ENCODE assay signal across 18 mouse cellular contexts in the genomic region with DNA sequence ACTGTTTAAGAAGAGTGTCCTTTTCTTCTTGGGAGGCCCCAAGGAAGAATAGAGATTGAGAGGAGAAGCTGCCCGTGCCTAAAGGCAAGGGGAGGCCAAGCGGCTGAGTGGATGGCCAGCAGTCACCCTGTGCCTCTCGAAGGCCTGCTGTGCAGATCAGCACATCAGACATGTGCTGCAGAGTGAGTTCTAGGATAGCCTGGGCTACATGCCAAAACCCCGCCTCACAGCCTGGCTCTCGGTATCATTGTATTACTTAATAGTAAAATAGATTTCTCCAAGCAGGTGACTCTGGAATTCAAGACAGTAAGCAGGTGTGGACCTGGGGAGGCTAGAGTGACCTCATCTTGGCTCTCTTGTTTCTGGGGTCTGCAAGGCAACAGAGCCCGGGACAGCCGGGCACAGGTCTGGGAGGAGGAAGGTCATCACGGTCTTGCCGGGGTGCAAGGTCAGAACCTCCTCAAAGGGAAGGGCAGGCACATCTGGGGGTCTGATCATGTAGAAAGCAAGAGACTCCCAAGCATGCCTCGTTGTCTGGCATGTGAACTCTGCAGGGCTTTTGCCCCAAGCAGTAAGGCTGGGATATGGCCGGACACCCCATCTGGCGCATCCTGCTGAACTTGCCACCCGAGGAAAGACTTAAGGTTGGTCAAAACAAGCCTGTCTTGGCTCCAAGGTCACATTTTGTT. TPM values are rescaled to one million over a fixed set of nuclear protein-coding genes. Genes with fewer than 3 reads are reported as not detected.
DNase-seq lines count a peak whose midpoint lies in the region; ATAC-seq and TF ChIP-seq lines count a peak whose summit lies in the region.
"Had no signal": no experiment of that assay in that cellular context is flagged by ENCODE, and none has a peak within 500 bp of the region (broad histone marks: within the 10 kb centered on the region; RNA-seq: fewer than 3 reads in every experiment).

No protein-coding gene starts in this region.

- no peaks in the 10 kb centered on the region for H3K27me3 ChIP-seq in heart, embryonic 15.5 days
- no peaks in the 10 kb centered on the region for H3K27me3 ChIP-seq in cerebellum, adult 2 months (ENCODE audit: control insufficient read depth, insufficient read depth, low read length)
- H3K27me3 ChIP-seq in embryonic facial prominence, embryonic 15.5 days = no peaks in the 10 kb centered on the region; the same call in 1 of the 2 replicates
- H3K27me3 ChIP-seq in kidney, embryonic 15.5 days = no peaks in the 10 kb centered on the region
- H3K27me3 ChIP-seq: lung, embryonic 15.5 days; midbrain, embryonic 12.5 days had no signal

- ATAC-seq in heart, embryonic 15.5 days (replicated peaks; ENCODE audit: insufficient number of reproducible peaks, insufficient read depth, low FRiP score, low read depth) = no peak
- ATAC-seq in embryonic facial prominence, embryonic 15.5 days (ENCODE audit: insufficient number of reproducible peaks, low FRiP score, low TSS enrichment, low read depth) = no peak
- no peak for ATAC-seq in kidney, embryonic 15.5 days (replicated peaks; ENCODE audit: low FRiP score)
- ATAC-seq: forebrain, embryonic 14.5 days; hindbrain, embryonic 16.5 days; intestine, postnatal 0 days had no signal

- no peak for TF ChIP-seq CTCF in cerebellum, adult 2 months (IDR thresholded peaks at IDR 0.05; ENCODE audit: borderline replicate concordance, insufficient read depth, low read depth, low read length)

- intact Hi-C loops in heart, postnatal 25 days (cut with DNase I) = no loop called here

- no peak overlapping the region for H3K9ac ChIP-seq in heart, embryonic 15.5 days
- no peak overlapping the region for H3K9ac ChIP-seq in embryonic facial prominence, embryonic 15.5 days
- H3K9ac ChIP-seq in kidney, embryonic 15.5 days = no peak overlapping the region
- H3K9ac ChIP-seq: midbrain, embryonic 12.5 days had no signal

- H3K4me1 ChIP-seq in heart, embryonic 15.5 days (replicated peaks) = peaks cover 53% of the 10 kb centered on the region
- peaks cover 65% of the 10 kb centered on the region for H3K4me1 ChIP-seq in cerebellum, adult 2 months (ENCODE audit: control insufficient read depth, insufficient read depth, low read length)
- H3K4me1 ChIP-seq in embryonic facial prominence, embryonic 15.5 days = peaks cover 22% of the 10 kb centered on the region
- H3K4me1 ChIP-seq in kidney, embryonic 15.5 days = peaks cover 35% of the 10 kb centered on the region

- 73% methylated on average over 13 of the region's 13 CpGs for WGBS in heart, embryonic 15.5 days
- WGBS in cerebellum, adult 2 months = 32% methylated on average over 13 of the region's 13 CpGs
- 72% methylated on average over 13 of the region's 13 CpGs for WGBS in embryonic facial prominence, embryonic 15.5 days
- 89% methylated on average over 13 of the region's 13 CpGs for WGBS in kidney, embryonic 15.5 days

- DNase-seq in heart, postnatal 25 days (ENCODE audit: low spot score) = no peak
- DNase-seq in lung, postnatal 36 days = peak; percentile 47
- no peak for DNase-seq in lung, adult 18-20 months
- DNase-seq in cerebellum, adult 2 months = peak; percentile 67 to 77
- DNase-seq: adrenal gland, adult 8-10 months; kidney, postnatal 14 days; right cerebral cortex, postnatal 25 days; thymus, postnatal 25 days had no signal

- no peak for TF ChIP-seq POLR2A in cerebellum, adult 2 months (IDR thresholded peaks at IDR 0.05; ENCODE audit: borderline replicate concordance, insufficient read depth, low read length)

- no peaks in the 10 kb centered on the region for H3K9me3 ChIP-seq in heart, embryonic 15.5 days (replicated peaks)
- no peaks in the 10 kb centered on the region for H3K9me3 ChIP-seq in embryonic facial prominence, embryonic 15.5 days (replicated peaks)
- H3K9me3 ChIP-seq in kidney, embryonic 15.5 days (replicated peaks) = no peaks in the 10 kb centered on the region
- H3K9me3 ChIP-seq: G1E; lung, embryonic 15.5 days had no signal

- H3K4me3 ChIP-seq in heart, embryonic 15.5 days = no peak overlapping the region
- no peak overlapping the region for H3K4me3 ChIP-seq in cerebellum, adult 2 months (replicated peaks; ENCODE audit: insufficient read depth, low read depth, low read length)
- H3K4me3 ChIP-seq in embryonic facial prominence, embryonic 15.5 days (replicated peaks) = no peak overlapping the region
- H3K4me3 ChIP-seq in kidney, embryonic 15.5 days (replicated peaks) = no peak overlapping the region
- H3K4me3 ChIP-seq: lung, embryonic 15.5 days; midbrain, embryonic 12.5 days had no signal

- H3K4me2 ChIP-seq in heart, embryonic 15.5 days = no peak overlapping the region; the same call in 1 of the 2 replicates
- no peak overlapping the region for H3K4me2 ChIP-seq in embryonic facial prominence, embryonic 15.5 days (replicated peaks)
- H3K4me2 ChIP-seq in kidney, embryonic 15.5 days = no peak overlapping the region
- H3K4me2 ChIP-seq: liver, embryonic 11.5 days; lung, embryonic 15.5 days; midbrain, embryonic 12.5 days had no signal

- peak overlapping the region; percentile 44 for H3K27ac ChIP-seq in heart, embryonic 15.5 days
- H3K27ac ChIP-seq in cerebellum, adult 2 months (ENCODE audit: insufficient read depth, low read length) = no peak overlapping the region
- 0 out of 2 replicates have a peak overlapping the region, but pooled peaks have one; percentile 22 for H3K27ac ChIP-seq in embryonic facial prominence, embryonic 15.5 days (replicated peaks)
- H3K27ac ChIP-seq in kidney, embryonic 15.5 days = no peak overlapping the region

- H3K36me3 ChIP-seq in heart, embryonic 15.5 days = peaks cover 43% of the 10 kb centered on the region
- peaks cover 50% of the 10 kb centered on the region for H3K36me3 ChIP-seq in embryonic facial prominence, embryonic 15.5 days
- H3K36me3 ChIP-seq in kidney, embryonic 15.5 days = peaks cover 53% of the 10 kb centered on the region

RNA-seq across cellular contexts. Expression of a gene that starts 40.1 kb away (rescaled TPM):
- 50.6 and 76.8 TPM in 2 replicates for polyA plus RNA-seq in heart, embryonic 15.5 days (2015; fragmentation: Nextera tagmentation; extraction: Ambion mirVana)
- total RNA-seq in heart, postnatal 25 days (2021) = 10 to 100 TPM; 32.2 to 35.2 TPM
- polyA plus RNA-seq in cerebellum, adult 2 months (2012; rRNA removed) = 9.6 and 13.3 TPM in 2 replicates
- polyA plus RNA-seq in embryonic facial prominence, embryonic 15.5 days (2015; fragmentation: Nextera tagmentation; extraction: Ambion mirVana) = 150 and 157 TPM in 2 replicates
- polyA plus RNA-seq in kidney, embryonic 15.5 days (2015; fragmentation: Nextera tagmentation; extraction: Ambion mirVana) = 120 and 126 TPM in 2 replicates

RNA-seq across cellular contexts. Expression of a gene that starts 44.4 kb away (rescaled TPM):
- 42.1 and 48.8 TPM in 2 replicates for polyA plus RNA-seq in heart, embryonic 15.5 days (2015; fragmentation: Nextera tagmentation; extraction: Ambion mirVana)
- total RNA-seq in heart, postnatal 25 days (2021) = 10 to 100 TPM; 71.7 to 74.1 TPM
- polyA plus RNA-seq in cerebellum, adult 2 months (2012; rRNA removed) = 124 and 137 TPM in 2 replicates
- polyA plus RNA-seq in embryonic facial prominence, embryonic 15.5 days (2015; fragmentation: Nextera tagmentation; extraction: Ambion mirVana) = 61.4 and 69.3 TPM in 2 replicates
- polyA plus RNA-seq in kidney, embryonic 15.5 days (2015; fragmentation: Nextera tagmentation; extraction: Ambion mirVana) = 66.5 and 69.0 TPM in 2 replicates

Comparison
In these comparisons a context has a peak if more than half of its experiments do, and no peak if none do; other contexts are left out.
1. DNase-seq: peak in lung, postnatal 36 days (single experiment) and cerebellum, adult 2 months (2 of 2); none in heart, postnatal 25 days (single experiment) and lung, adult 18-20 months (0 of 2).
2. H3K27ac ChIP-seq: peak in heart, embryonic 15.5 days (single experiment) and embryonic facial prominence, embryonic 15.5 days (single experiment); none in cerebellum, adult 2 months (single experiment) and kidney, embryonic 15.5 days (single experiment).